8 mouse cellular contexts compared by ENCODE assay signal in genomic region chr4:139379719-139380118, GRCm38 (mm10). TPM values are rescaled to one million over a fixed set of nuclear protein-coding genes. Genes with fewer than 3 reads are reported as not detected.
DNase-seq lines count a peak whose midpoint lies in the region; ATAC-seq and TF ChIP-seq lines count a peak whose summit lies in the region.

No protein-coding gene starts in this region.

- no peaks in the 10 kb centered on the region; the same call in 1 of the 2 replicates for H3K4me1 ChIP-seq in embryonic facial prominence, embryonic 11.5 days (ENCODE audit: control insufficient read depth, insufficient read depth, low read length)
- H3K4me1 ChIP-seq in limb, embryonic 12.5 days (replicated peaks), result peaks cover 15% of the 10 kb centered on the region
- peaks cover 16% of the 10 kb centered on the region for H3K4me1 ChIP-seq in stomach, embryonic 16.5 days (ENCODE audit: control insufficient read depth, insufficient read depth, low read length)

- 15% methylated on average over 8 of the region's 8 CpGs for WGBS in embryonic facial prominence, embryonic 11.5 days
- WGBS in limb, embryonic 12.5 days, result 13% methylated on average over 8 of the region's 8 CpGs
- WGBS in stomach, embryonic 16.5 days, result 11% methylated on average over 8 of the region's 8 CpGs

- DNase-seq in gastrocnemius, adult 2 months, result no peak
- DNase-seq in gastrocnemius, postnatal 25 days, result no peak
- DNase-seq in A20 (ENCODE audit: low read depth, low spot score), result peak; percentile 35
- no peak for DNase-seq in embryonic facial prominence, embryonic 11.5 days (ENCODE audit: low spot score)
- DNase-seq in kidney, adult 8-10 months, result no peak

- no peak for TF ChIP-seq CTCF in gastrocnemius, adult 2 months (IDR thresholded peaks at IDR 0.05)

- no peak for ATAC-seq in embryonic facial prominence, embryonic 11.5 days (replicated peaks; ENCODE audit: insufficient number of reproducible peaks, low FRiP score, low TSS enrichment, low read depth)
- ATAC-seq in limb, embryonic 12.5 days (ENCODE audit: insufficient number of reproducible peaks, insufficient read depth, low FRiP score, low TSS enrichment, low read depth), result no peak
- no peak for ATAC-seq in stomach, embryonic 16.5 days (ENCODE audit: insufficient read depth, low FRiP score)
- no peak for ATAC-seq in megakaryocyte progenitor cell, adult 5-6 weeks (replicated peaks; ENCODE audit: poor library complexity)

- no peaks in the 10 kb centered on the region; the same call in 1 of the 2 replicates for H3K36me3 ChIP-seq in embryonic facial prominence, embryonic 11.5 days (replicated peaks; ENCODE audit: control insufficient read depth, insufficient read depth, low read depth, low read length)
- H3K36me3 ChIP-seq in limb, embryonic 12.5 days, result peaks cover 38% of the 10 kb centered on the region
- 0 out of 2 replicates have a peak, but pooled peaks cover 6% of the 10 kb centered on the region for H3K36me3 ChIP-seq in stomach, embryonic 16.5 days (ENCODE audit: control insufficient read depth, insufficient read depth, low read length)

- H3K9ac ChIP-seq in embryonic facial prominence, embryonic 11.5 days (replicated peaks; ENCODE audit: low read length), result peak overlapping the region; percentile 90
- peak overlapping the region; percentile 68 for H3K9ac ChIP-seq in limb, embryonic 12.5 days (replicated peaks)
- H3K9ac ChIP-seq in stomach, embryonic 16.5 days (ENCODE audit: low read length), result peak overlapping the region; percentile 82

- intact Hi-C loops in gastrocnemius, adult 2 months (cut with DNase I), result no loop called here

- H3K9me3 ChIP-seq in embryonic facial prominence, embryonic 11.5 days (replicated peaks; ENCODE audit: control insufficient read depth, low read length), result no peaks in the 10 kb centered on the region
- H3K9me3 ChIP-seq in limb, embryonic 12.5 days, result no peaks in the 10 kb centered on the region
- no peaks in the 10 kb centered on the region for H3K9me3 ChIP-seq in stomach, embryonic 16.5 days (replicated peaks; ENCODE audit: control insufficient read depth, low read length)

- no peaks in the 10 kb centered on the region for H3K27me3 ChIP-seq in embryonic facial prominence, embryonic 11.5 days (ENCODE audit: control insufficient read depth, insufficient read depth, low read length)
- no peaks in the 10 kb centered on the region for H3K27me3 ChIP-seq in limb, embryonic 12.5 days
- H3K27me3 ChIP-seq in stomach, embryonic 16.5 days (ENCODE audit: control insufficient read depth, insufficient read depth, low read length), result no peaks in the 10 kb centered on the region

- peak overlapping the region; percentile 62 for H3K4me2 ChIP-seq in embryonic facial prominence, embryonic 11.5 days (ENCODE audit: low read depth, low read length)
- peak overlapping the region; percentile 73 for H3K4me2 ChIP-seq in limb, embryonic 12.5 days
- H3K4me2 ChIP-seq in stomach, embryonic 16.5 days (ENCODE audit: low read depth, low read length), result peak overlapping the region; percentile 92

- peak overlapping the region; percentile 97 for H3K27ac ChIP-seq in gastrocnemius, adult 2 months
- H3K27ac ChIP-seq in embryonic facial prominence, embryonic 11.5 days (replicated peaks; ENCODE audit: low read depth, low read length), result peak overlapping the region; percentile 76
- peak overlapping the region; percentile 88 for H3K27ac ChIP-seq in limb, embryonic 12.5 days
- H3K27ac ChIP-seq in stomach, embryonic 16.5 days (ENCODE audit: low read length), result peak overlapping the region; percentile 80

- H3K4me3 ChIP-seq in gastrocnemius, adult 2 months, result peak overlapping the region; percentile 83
- peak overlapping the region; percentile 93 for H3K4me3 ChIP-seq in embryonic facial prominence, embryonic 11.5 days (ENCODE audit: low read depth, low read length)
- peak overlapping the region; percentile 75 for H3K4me3 ChIP-seq in limb, embryonic 12.5 days (replicated peaks)
- H3K4me3 ChIP-seq in stomach, embryonic 16.5 days (replicated peaks; ENCODE audit: low read length), result peak overlapping the region; percentile 88

RNA-seq across cellular contexts. Expression of gene Ubr4, which starts 27.3 kb away (rescaled TPM):
- 100 to 1,000 TPM in 1 of 2 experiments, 10 to 100 TPM in 1; 94.7 to 125 TPM for total RNA-seq in gastrocnemius, adult 2 months (2021)
- 10 to 100 TPM; 79.0 to 90.6 TPM for total RNA-seq in gastrocnemius, postnatal 25 days (2021)
- 63.1 and 66.2 TPM in 2 replicates for polyA plus RNA-seq in embryonic facial prominence, embryonic 11.5 days (2014; fragmentation: Nextera tagmentation; extraction: Ambion mirVana)
- 68.6 and 70.6 TPM in 2 replicates for polyA plus RNA-seq in limb, embryonic 12.5 days (2016; fragmentation: Nextera tagmentation; extraction: Ambion mirVana)
- polyA plus RNA-seq in stomach, embryonic 16.5 days (2015; fragmentation: Nextera tagmentation; extraction: Ambion mirVana), result 56.9 and 59.9 TPM in 2 replicates
- total RNA-seq in megakaryocyte progenitor cell, adult 5-6 weeks (2015), result 63.6 and 83.1 TPM in 2 replicates
- total RNA-seq in megakaryocyte progenitor cell, adult 5-6 weeks (2017), result 41.7 and 46.1 TPM in 2 replicates

RNA-seq across cellular contexts. Expression of gene Emc1, which starts 27.3 kb away (rescaled TPM):
- 10 to 100 TPM; 29.1 to 32.6 TPM for total RNA-seq in gastrocnemius, adult 2 months (2021)
- 10 to 100 TPM; 26.3 to 28.4 TPM for total RNA-seq in gastrocnemius, postnatal 25 days (2021)
- polyA plus RNA-seq in embryonic facial prominence, embryonic 11.5 days (2014; fragmentation: Nextera tagmentation; extraction: Ambion mirVana), result 13.5 and 17.0 TPM in 2 replicates
- polyA plus RNA-seq in limb, embryonic 12.5 days (2016; fragmentation: Nextera tagmentation; extraction: Ambion mirVana), result 29.4 and 30.5 TPM in 2 replicates
- polyA plus RNA-seq in stomach, embryonic 16.5 days (2015; fragmentation: Nextera tagmentation; extraction: Ambion mirVana), result 24.8 and 25.5 TPM in 2 replicates
- total RNA-seq in megakaryocyte progenitor cell, adult 5-6 weeks (2015), result 19.2 and 19.8 TPM in 2 replicates
- total RNA-seq in megakaryocyte progenitor cell, adult 5-6 weeks (2017), result 30.3 and 42.6 TPM in 2 replicates

RNA-seq across cellular contexts. Expression of gene Mrto4, which starts 27.3 kb away (rescaled TPM):
- total RNA-seq in gastrocnemius, adult 2 months (2021), result 10 to 100 TPM; 34.9 to 35.7 TPM
- 10 to 100 TPM; 32.7 to 33.3 TPM for total RNA-seq in gastrocnemius, postnatal 25 days (2021)
- polyA plus RNA-seq in embryonic facial prominence, embryonic 11.5 days (2014; fragmentation: Nextera tagmentation; extraction: Ambion mirVana), result 145 TPM in 2 replicates
- 132 and 139 TPM in 2 replicates for polyA plus RNA-seq in limb, embryonic 12.5 days (2016; fragmentation: Nextera tagmentation; extraction: Ambion mirVana)
- 81.4 and 87.1 TPM in 2 replicates for polyA plus RNA-seq in stomach, embryonic 16.5 days (2015; fragmentation: Nextera tagmentation; extraction: Ambion mirVana)
- 150 and 154 TPM in 2 replicates for total RNA-seq in megakaryocyte progenitor cell, adult 5-6 weeks (2015)
- total RNA-seq in megakaryocyte progenitor cell, adult 5-6 weeks (2017), result 72.2 and 75.9 TPM in 2 replicates
